Mouse (Mus musculus) cortical plate, adult 2 months (tissue): ENCODE results near the gene Tspan4. TPM values are rescaled to one million over a fixed set of nuclear protein-coding genes. Genes with fewer than 3 reads are reported as not detected.

Source experiments
- H3K27ac ChIP-seq: fragments of 200-500 bp; 2 replicates; pipeline ENCODE4 v1.5.1; 2012; ENCODE audit warnings: low read length, control low read depth, inconsistent platforms; ENCODE audit not compliant: insufficient read depth
- H3K4me1 ChIP-seq: fragments of 200-500 bp; 2 replicates; pipeline ENCODE4 v1.6.1; 2011; ENCODE audit warnings: low read length; ENCODE audit not compliant: control insufficient read depth, insufficient read depth
- H3K4me3 ChIP-seq: fragments of 200-500 bp; 2 replicates; pipeline ENCODE4 v1.5.1; 2011; ENCODE audit warnings: mild to moderate bottlenecking, low read length, control low read depth; ENCODE audit not compliant: insufficient read depth
- CTCF ChIP-seq: fragments of 200-500 bp; IDR thresholded peaks from 2 replicates; pipeline ENCODE4 v1.5.1; 2011; ENCODE audit warnings: mild to moderate bottlenecking, control low read depth, low read length; ENCODE audit not compliant: insufficient read depth; ENCODE audit errors: extremely low read depth
- POLR2A ChIP-seq: fragments of 200-500 bp; IDR thresholded peaks from 2 replicates; pipeline ENCODE4 v1.6.1; 2011; ENCODE audit warnings: mild to moderate bottlenecking, low read length, control low read depth; ENCODE audit not compliant: insufficient read depth; ENCODE audit errors: extremely low read depth
- polyA plus RNA-seq: library from polyadenylated mRNA; depleted of rRNA; stranded (reverse); fragments of >200 nt; gene quantifications from 2 replicates; pipeline ENCODE4 v1.2.3, GENCODE M21; 2012

The Tspan4 gene
- polyA plus RNA-seq, 1 experiment = 33.0 TPM

DNA sequence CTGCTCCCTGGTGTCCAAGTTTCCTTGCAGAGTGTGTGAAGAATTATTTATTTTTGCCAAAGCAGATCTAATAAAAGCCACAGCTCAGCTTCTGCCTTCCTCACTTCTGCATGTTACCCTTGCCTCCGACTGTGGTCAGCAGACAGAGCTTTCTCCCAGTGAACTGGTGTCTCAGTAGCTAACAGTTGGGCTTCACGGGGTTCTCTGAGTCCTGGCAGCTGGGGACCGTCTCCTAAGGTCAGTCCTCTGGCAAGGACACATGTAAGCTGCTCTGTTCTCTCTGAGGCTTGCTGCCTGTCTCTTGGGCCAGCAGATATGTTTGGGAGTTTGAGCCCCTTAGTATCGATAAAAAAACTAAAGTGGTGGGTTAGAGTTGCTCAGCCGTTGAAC lies 15.0 kb upstream of the Tspan4 start:
- no peak overlapping the region for H3K27ac ChIP-seq
- no peak for TF ChIP-seq CTCF
- TF ChIP-seq POLR2A = no peak
- H3K4me3 ChIP-seq = no peak overlapping the region
- no peaks in the 10 kb centered on the region; the same call in 1 of the 2 replicates for H3K4me1 ChIP-seq

DNA sequence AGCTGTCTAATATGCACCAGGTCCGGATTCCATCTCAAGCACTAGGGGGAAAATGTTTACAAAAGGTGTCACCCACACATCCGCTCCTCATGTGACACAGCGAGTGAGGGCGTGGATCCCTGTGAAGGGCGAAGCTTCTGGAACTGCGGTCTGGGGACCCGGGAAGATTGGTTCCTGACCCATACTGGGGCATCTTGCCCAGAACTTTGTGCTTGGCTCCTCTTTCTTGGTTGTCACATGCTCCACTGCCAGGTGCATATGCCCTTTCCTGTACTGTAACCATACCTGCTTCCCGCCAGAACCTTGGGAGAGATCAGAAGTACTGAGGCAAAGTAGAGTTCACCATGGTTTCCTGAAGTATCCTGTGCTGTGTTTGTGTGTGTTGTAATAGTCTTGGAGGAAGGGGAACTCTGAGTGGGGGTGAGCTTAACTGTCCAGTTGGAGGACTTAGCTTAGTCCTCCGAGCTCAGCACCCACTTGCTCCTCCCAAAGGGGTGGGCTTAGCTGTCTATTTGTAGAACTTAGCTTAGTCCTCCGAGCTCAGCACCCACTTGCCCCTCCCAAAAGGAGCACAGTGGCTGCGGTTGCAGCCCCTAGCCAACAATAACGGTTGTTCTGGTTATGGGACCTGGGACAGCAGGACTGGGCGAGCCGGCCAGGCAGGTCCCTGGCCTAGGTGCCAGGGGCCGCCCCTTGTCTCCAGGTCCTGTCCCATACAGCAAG lies 14.5 kb upstream of the Tspan4 start, which contains the start of gene Cracr2b:
TSS of gene Cracr2b (plus strand) at position 704 of the 723 bp plus-strand sequence.
- H3K4me1 ChIP-seq = no peaks in the 10 kb centered on the region; the same call in 1 of the 2 replicates
- no peak for TF ChIP-seq POLR2A
- no peak for TF ChIP-seq CTCF
- H3K4me3 ChIP-seq = 0 out of 2 replicates have a peak within 1 kb of the TSS, but pooled peaks have one; percentile 14
- peak within 1 kb of the TSS; percentile 15; the same call in 1 of the 2 replicates for H3K27ac ChIP-seq

DNA sequence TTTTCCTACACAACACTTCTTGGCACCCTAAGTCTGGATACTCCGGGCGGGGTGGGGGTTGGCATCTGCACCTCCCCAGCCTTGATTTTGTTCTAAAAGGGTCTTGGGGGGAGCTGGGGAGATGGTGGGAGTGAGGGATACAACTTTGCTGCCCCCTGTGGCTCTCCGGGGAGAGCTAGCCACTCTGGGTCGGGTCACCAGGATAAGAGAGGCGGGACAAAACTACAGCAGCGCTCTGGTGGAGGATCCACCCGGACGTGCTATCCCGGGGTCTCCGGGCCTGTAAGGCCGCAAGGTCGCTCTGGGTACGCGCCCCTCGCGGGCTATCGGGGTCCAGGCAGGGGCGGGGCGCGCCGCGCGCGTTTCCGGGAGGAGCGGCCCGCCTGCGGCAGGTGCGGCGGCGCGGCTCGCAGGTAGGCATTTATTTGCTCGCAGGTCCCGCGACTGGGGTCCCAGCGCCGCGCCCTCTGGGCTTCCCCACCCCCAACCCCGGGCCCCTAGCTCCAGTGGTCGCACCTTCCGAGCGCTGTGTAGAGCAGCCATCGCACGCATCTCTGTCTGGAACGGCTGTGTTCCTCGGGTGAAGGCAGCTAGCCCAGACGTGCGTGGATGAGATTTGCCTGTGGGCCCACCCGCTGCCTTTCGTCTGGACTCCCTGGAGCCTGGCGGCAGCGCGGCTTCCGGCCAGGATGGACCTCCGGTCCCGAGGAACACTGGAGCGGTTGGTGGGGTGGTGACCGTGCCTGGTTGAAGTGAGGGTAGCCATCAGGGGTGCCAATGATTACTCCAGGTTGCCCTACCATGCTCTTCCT lies 13.3 kb upstream of the Tspan4 start:
- Histone ChIP-seq H3K4me3 (0 out of 2 replicates have a peak overlapping the region, but pooled peaks have one; percentile 14), H3K4me1 (no peaks in the 10 kb centered on the region), H3K27ac (no peak overlapping the region)
- no peak for TF ChIP-seq CTCF
- TF ChIP-seq POLR2A = no peak

DNA sequence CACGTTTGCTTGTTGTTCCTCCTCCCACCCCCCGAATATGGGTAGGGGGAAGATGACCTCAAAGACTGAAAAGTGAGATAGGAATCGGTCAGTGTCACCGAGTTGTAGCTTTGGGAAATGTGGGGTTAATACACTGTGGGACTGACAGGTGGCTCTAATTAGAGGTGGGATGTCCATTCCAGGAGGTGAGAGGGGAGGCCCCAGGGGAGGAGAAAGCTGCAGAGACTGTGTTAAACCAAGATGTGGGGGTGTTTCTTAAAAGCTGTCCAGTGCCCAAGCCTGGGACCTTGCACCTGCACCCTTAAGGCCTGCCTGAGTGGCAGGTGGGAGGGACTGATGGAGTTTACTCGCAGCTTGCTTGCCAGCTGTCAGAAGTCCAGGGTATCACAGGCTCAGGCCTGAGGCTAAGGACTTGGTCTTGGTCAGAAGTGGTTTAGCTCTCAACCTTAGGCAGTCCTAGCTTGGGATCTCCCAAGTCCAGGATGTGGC lies 12.7 kb upstream of the Tspan4 start:
- H3K4me3 ChIP-seq = no peak overlapping the region
- no peak for TF ChIP-seq POLR2A
- no peak for TF ChIP-seq CTCF
- H3K4me1 ChIP-seq = no peaks in the 10 kb centered on the region
- no peak overlapping the region for H3K27ac ChIP-seq

DNA sequence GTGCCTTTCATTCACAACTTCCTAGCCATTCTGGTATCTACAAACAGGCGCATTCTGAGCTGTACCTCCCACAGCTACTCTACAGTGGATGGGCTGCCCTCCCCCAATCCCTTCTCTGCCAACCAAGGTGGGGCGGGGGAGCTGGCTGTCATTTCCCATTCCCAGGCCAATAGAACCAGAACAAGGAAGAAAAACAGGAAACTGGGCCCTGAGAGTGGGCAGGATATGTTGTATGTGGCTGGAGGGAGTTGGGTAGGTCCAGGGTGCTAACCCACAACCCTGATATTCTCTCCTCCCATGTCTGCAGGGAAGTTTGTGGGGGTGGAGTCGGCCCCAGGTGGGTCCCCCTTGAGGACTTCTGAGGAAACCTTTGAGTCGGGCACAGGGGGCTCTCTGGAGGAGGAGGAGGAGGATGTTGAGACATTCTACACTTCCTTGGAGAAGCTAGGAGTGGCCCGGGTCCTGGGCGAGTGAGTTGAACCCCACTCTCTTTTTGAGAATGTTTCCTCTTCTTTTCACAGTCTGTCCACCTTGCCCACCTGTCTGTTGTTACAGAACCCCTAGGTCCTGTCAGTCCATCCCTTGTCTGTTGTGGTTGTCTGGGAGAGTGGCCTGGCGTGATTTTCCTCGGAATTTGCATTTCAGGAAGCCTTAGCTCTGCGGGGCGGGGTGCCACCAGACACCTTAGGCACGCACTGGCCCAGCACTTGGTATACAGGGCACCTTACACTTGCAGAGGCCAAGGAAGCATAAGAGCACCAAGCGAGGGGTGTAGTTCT lies 11.0 kb upstream of the Tspan4 start:
- Histone ChIP-seq H3K4me3 (peak overlapping the region; percentile 4; the same call in 1 of the 2 replicates), H3K27ac (peak overlapping the region; percentile 24; the same call in 1 of the 2 replicates), H3K4me1 (peaks cover 2% of the 10 kb centered on the region; the same call in 1 of the 2 replicates)
- no peak for TF ChIP-seq POLR2A
- no peak for TF ChIP-seq CTCF

DNA sequence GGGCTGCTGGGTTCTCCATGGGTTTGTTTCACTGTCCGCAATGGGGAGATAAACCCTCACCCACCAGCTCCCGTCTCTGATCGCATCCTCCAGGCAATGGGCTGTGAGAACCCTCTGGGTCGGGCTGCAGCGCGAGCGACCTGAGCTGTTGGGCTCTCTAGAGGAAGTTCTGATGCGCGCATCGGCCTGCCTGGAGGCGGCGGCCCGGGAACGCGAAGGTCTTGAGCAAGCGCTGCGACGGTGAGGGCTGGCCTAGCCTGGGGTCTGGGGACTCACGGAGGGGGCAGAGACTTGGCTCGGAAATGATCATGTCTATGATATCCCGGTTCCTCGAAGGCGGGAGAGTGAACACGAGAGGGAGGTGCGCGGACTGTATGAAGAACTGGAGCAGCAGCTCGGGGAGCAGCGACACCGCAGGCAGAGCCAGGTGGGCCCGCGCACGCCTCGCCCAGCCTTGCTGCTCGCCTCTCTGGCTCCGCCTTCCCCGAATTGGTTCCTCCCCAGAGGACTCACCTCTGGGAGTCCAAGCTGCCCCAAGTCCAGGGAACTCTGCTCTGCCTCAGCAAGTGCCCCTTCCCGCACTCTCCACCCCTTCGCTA lies 10.3 kb upstream of the Tspan4 start:
- peak overlapping the region; percentile 4; the same call in 1 of the 2 replicates for H3K4me3 ChIP-seq
- H3K27ac ChIP-seq = peak overlapping the region; percentile 24; the same call in 1 of the 2 replicates
- TF ChIP-seq CTCF (no peak), POLR2A (no peak)
- H3K4me1 ChIP-seq = peaks cover 7% of the 10 kb centered on the region

DNA sequence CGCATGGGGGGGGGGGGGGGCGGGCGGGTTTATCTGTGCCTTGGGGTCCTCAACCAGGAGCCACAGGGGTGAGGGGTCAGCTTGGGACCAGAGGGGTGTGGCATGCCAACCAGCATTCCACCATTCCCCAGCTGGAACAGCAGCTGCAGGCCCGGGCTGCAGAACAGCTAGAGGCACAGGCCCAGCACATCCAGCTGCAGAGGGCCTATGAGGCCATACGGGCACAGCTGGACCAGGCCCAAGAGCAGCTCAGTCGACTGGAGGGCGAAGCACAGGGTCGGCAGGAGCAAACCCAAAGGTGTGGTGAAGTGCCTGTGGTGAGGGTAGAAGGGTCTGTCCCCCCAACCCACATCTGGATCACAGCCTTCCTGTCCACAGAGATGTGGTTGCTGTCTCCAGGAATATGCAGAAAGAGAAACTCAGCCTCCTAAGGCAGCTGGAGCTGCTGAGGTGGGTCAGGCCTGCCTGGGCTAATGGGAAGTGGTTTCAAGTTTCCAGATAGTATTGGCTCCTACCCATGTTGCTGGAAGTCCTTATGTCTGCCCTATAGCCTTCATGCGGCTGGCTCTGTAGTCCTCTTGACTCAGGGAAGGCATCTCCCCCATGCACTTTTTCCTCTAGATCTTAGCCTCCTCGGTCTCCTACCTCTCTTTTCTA lies 9.5 kb upstream of the Tspan4 start:
- peaks cover 7% of the 10 kb centered on the region for H3K4me1 ChIP-seq
- H3K4me3 ChIP-seq = no peak overlapping the region
- TF ChIP-seq POLR2A (no peak), CTCF (no peak)
- H3K27ac ChIP-seq = no peak overlapping the region

DNA sequence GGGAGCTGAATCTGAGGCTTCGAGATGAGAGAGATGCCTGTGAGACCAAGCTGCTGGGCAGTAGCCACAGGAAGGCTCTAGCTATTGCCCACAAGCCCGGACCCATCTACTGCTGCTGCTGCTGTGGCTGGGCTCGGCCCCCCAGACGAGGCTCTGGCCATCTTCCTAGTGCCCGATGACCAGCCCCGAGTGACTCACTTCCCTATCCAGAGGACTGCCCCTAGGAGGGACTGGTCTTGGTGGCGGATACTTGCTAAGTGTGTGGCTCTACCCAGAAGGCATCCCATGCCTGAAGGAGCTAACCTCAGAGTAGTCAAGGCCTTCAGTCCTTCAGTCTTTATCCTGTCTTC lies 9.0 kb upstream of the Tspan4 start:
- Histone ChIP-seq H3K4me1 (peaks cover 7% of the 10 kb centered on the region), H3K27ac (no peak overlapping the region), H3K4me3 (no peak overlapping the region)
- no peak for TF ChIP-seq POLR2A
- TF ChIP-seq CTCF = no peak
